Mouse (Mus musculus): ENCODE results near the gene Eid2.

Gene Eid2

GRCm38 (mm10) chr7:28294481-28294880 lies 26.8 kb downstream of the Eid2 start:
- DNase-seq, result peak; percentile 92

- peak; percentile 87 for DNase-seq
Measured at GRCm38 (mm10) chr7:28298837-28299625, 31.4 kb downstream of the Eid2 start.

- DNase-seq, result peak; percentile 85
Measured at GRCm38 (mm10) chr7:28301616-28302433, 34.1 kb downstream of the Eid2 start, which contains the start of gene Dll3. Dll3 (minus strand) TSS chr7:28302238.

- DNase-seq, result no peak
Measured at GRCm38 (mm10) chr7:28305641-28306040, 38.0 kb downstream of the Eid2 start.

- no peak for DNase-seq
Measured at GRCm38 (mm10) chr7:28306216-28306615, 38.5 kb downstream of the Eid2 start.

GRCm38 (mm10) chr7:28309737-28310136 lies 42.1 kb downstream of the Eid2 start:
- DNase-seq, result peak; percentile 43

- DNase-seq, result no peak
Measured at GRCm38 (mm10) chr7:28311151-28311925, 43.7 kb downstream of the Eid2 start.

GRCm38 (mm10) chr7:28311926-28312543 lies 44.4 kb downstream of the Eid2 start, which contains the start of gene Timm50:
Timm50 (minus strand) TSS chr7:28312072.
- DNase-seq, result peak; percentile 98

- no peak for DNase-seq
Measured at GRCm38 (mm10) chr7:28318036-28318435, 50.4 kb downstream of the Eid2 start.

GRCm38 (mm10) chr7:28318714-28319113 lies 51.0 kb downstream of the Eid2 start:
- DNase-seq, result no peak

Measured in embryo, embryonic 11 days (tissue).